21 mouse cellular contexts compared by ENCODE assay signal in genomic region chr3:79746585-79746984, GRCm38 (mm10). TPM values are rescaled to one million over a fixed set of nuclear protein-coding genes. Genes with fewer than 3 reads are reported as not detected.
A peak's percentile ranks its signal among the peaks of the same experiment; 100 is the strongest.
DNase-seq lines count a peak whose midpoint lies in the region; ATAC-seq lines count a peak whose summit lies in the region.
"Had no signal": no experiment of that assay in that cellular context is flagged by ENCODE, and none has a peak within 500 bp of the region (broad histone marks: within the 10 kb centered on the region; RNA-seq: fewer than 3 reads in every experiment).

No protein-coding gene starts in this region.

- DNase-seq in thymus, postnatal 14 days = peak; percentile 4
- no peak for DNase-seq in thymus, postnatal 4 days
- peak; percentile 40 for DNase-seq in CD4-positive, CD25-positive, alpha-beta regulatory T cell, adult 2 months (ENCODE audit: low read depth, low spot score)
- peak; percentile 22 for DNase-seq in induced T-regulatory cell, adult 2 months (ENCODE audit: low read depth)
- DNase-seq in spleen, postnatal 36 days (ENCODE audit: low spot score in 2 of 2) = peak; percentile 64 to 66
- DNase-seq in kidney, postnatal 4 days = no peak
- no peak for DNase-seq in cerebellum, postnatal 25 days
- DNase-seq: adrenal gland, adult 2 months; cerebellum, adult 2 months; cerebellum, postnatal 36 days; gastrocnemius, postnatal 14 days; heart, adult 11 months; kidney, adult 11 months; kidney, postnatal 25 days; lung, adult 2 months; lung, postnatal 10 days; right cerebral cortex, adult 18-20 months; right cerebral cortex, postnatal 4 days had no signal

- no peak for ATAC-seq in megakaryocyte-erythroid progenitor cell, adult 5-6 weeks (replicated peaks; ENCODE audit: low FRiP score, low TSS enrichment, poor library complexity, severe bottlenecking)
- ATAC-seq: forebrain, embryonic 13.5 days; midbrain, embryonic 15.5 days had no signal

RNA-seq across cellular contexts. Expression of gene Rxfp1, which starts 8.9 kb away (rescaled TPM):
- not detected in 2 replicates for total RNA-seq in megakaryocyte-erythroid progenitor cell, adult 5-6 weeks (2014; fragmentation: Nextera tagmentation)
- not detected in 2 replicates for total RNA-seq in megakaryocyte-erythroid progenitor cell, adult 5-6 weeks (2017)
- total RNA-seq: adrenal gland, adult 2 months; gastrocnemius, postnatal 14 days had no signal

Comparison
In these comparisons a context has a peak if more than half of its experiments do, and no peak if none do; other contexts are left out.
1. DNase-seq: peak in thymus, postnatal 14 days (single experiment), CD4-positive, CD25-positive, alpha-beta regulatory T cell, adult 2 months (single experiment), induced T-regulatory cell, adult 2 months (single experiment) and spleen, postnatal 36 days (2 of 2); none in thymus, postnatal 4 days (single experiment), kidney, postnatal 4 days (0 of 2) and cerebellum, postnatal 25 days (0 of 2).